Mouse (Mus musculus) left cerebral cortex, postnatal 14 days (tissue): ENCODE results near the gene Aspdh. TPM values are rescaled to one million over a fixed set of nuclear protein-coding genes. Genes with fewer than 3 reads are reported as not detected.

Experiments
- DNase-seq, 2 experiments: peaks; one replicate each; pipeline ENCODE4 v3.0.0; 2021 to 2022; ENCODE audit warnings: low spot score in 2 of 2, mixed read lengths in 1 of 2
- intact Hi-C: fragments of 180-260 bp; cut with DNase I; formaldehyde crosslinking; loops from one replicate; pipeline ENCODE4 v1.15.1; 2025
- microRNA-seq, 2 experiments: library from miRNA; unstranded; fragments of <30 nt; microRNA quantifications; one replicate each; pipeline ENCODE4 v1.2.0; 2022
- total RNA-seq, 2 experiments: library from RNA; stranded (reverse); gene quantifications; 2 replicates each; pipeline ENCODE4 v1.2.3; 2021

Aspdh gene
- total RNA-seq, 2 experiments from 2014 or later, result 11.2 to 13.4 TPM

- DNase-seq, result no peak
- intact Hi-C loops, result no loop called here
These were observed 27.1 kb downstream of the Aspdh start for GRCm38 (mm10) chr7:44492166-44492826.

GRCm38 (mm10) chr7:44494681-44495080 is 29.5 kb downstream of the Aspdh start:
- no peak for DNase-seq
- intact Hi-C loops, result loop anchor here (2.0 kb wide), 1 partner anchor 20 kb away; no protein-coding TSS in a partner anchor

GRCm38 (mm10) chr7:44495086-44495485 is 29.9 kb downstream of the Aspdh start:
- DNase-seq, result no peak
- intact Hi-C loops, result loop anchor here (2.0 kb wide), 1 partner anchor 20 kb away; no protein-coding TSS in a partner anchor

GRCm38 (mm10) chr7:44495992-44496770 is 31.0 kb downstream of the Aspdh start, which contains the start of the genes Emc10 and Fam71e1:
Gene Emc10 (minus strand): TSS chr7:44496529.
Gene Fam71e1 (plus strand): TSS chr7:44496581.
- intact Hi-C loops, result loop anchor here (2.0 kb wide), 1 partner anchor 21 kb away; no protein-coding TSS in a partner anchor
- peak; percentile 99 for DNase-seq

GRCm38 (mm10) chr7:44496771-44497109 is 31.5 kb downstream of the Aspdh start:
- DNase-seq, result no peak
- intact Hi-C loops, result no loop called here

- DNase-seq, result no peak
- intact Hi-C loops, result no loop called here
These were observed 32.3 kb downstream of the Aspdh start for GRCm38 (mm10) chr7:44497361-44498055.

- intact Hi-C loops, result no loop called here
- DNase-seq, result no peak
These were observed 33.7 kb downstream of the Aspdh start for GRCm38 (mm10) chr7:44498922-44499321.

- no peak for DNase-seq
- intact Hi-C loops, result loop anchor here (2.0 to 5.0 kb wide), 3 partner anchors 49 to 152 kb away; partner anchors contain the start of gene Pold1
These were observed 34.9 kb downstream of the Aspdh start for GRCm38 (mm10) chr7:44500046-44500445.

GRCm38 (mm10) chr7:44501563-44502115 is 36.4 kb downstream of the Aspdh start:
- intact Hi-C loops, result loop anchor here (2.0 to 5.0 kb wide), 3 partner anchors 47 to 151 kb away; partner anchors contain the start of gene Pold1

GRCm38 (mm10) chr7:44507491-44507890 is 42.3 kb downstream of the Aspdh start:
- intact Hi-C loops, result no loop called here
- DNase-seq, result no peak

More at GRCm38 (mm10) chr7:44501563-44502115, 36.4 kb downstream of the Aspdh start:
- peak; percentile 81 to 85 for DNase-seq

Small RNA genes within 50 kb of the gene (microRNA-seq; reads per million reads assigned to microRNA genes)
- gene Mir7052, result 2.4 reads per million in 2 experiments

Other genes starting within 250 kb of the Aspdh start
- gene Klk1b5, start 249.4 kb upstream of the Aspdh start, total RNA-seq, result not detected
- not detected for gene Klk1, start 240.0 kb upstream of the Aspdh start, total RNA-seq
- not detected for gene Gm36864, start 229.2 kb upstream of the Aspdh start, total RNA-seq
- 1 to 10 TPM; 1.5 to 2.0 TPM for gene 1700028J19Rik, start 218.7 kb upstream of the Aspdh start, total RNA-seq
- gene 2410002F23Rik, start 218.7 kb upstream of the Aspdh start, total RNA-seq, result 10 to 100 TPM; 88.7 to 94.1 TPM
- not detected for gene Acp4, start 208.0 kb upstream of the Aspdh start, total RNA-seq
- gene Gm15517, start 203.9 kb upstream of the Aspdh start, total RNA-seq, result not detected
- gene Clec11a, start 158.5 kb upstream of the Aspdh start, total RNA-seq, result 1 to 10 TPM; 2.6 to 3.6 TPM
- 100 to 1,000 TPM; 512 to 537 TPM for gene Shank1, start 155.1 kb upstream of the Aspdh start, total RNA-seq
- gene Syt3, start 81.3 kb upstream of the Aspdh start, total RNA-seq, result 10 to 100 TPM; 77.1 to 81.9 TPM
- gene 1700008O03Rik, start 79.6 kb upstream of the Aspdh start, total RNA-seq, result 1 to 10 TPM; 2.3 TPM
- gene Lrrc4b, start 36.4 kb upstream of the Aspdh start, total RNA-seq, result 100 to 1,000 TPM; 269 to 330 TPM
- 10 to 100 TPM; 60.6 to 63.2 TPM for gene Josd2, start 2.6 kb downstream of the Aspdh start, total RNA-seq
- gene Emc10, start 31.1 kb downstream of the Aspdh start, total RNA-seq, result 100 to 1,000 TPM; 145 to 164 TPM
- gene Fam71e1, start 31.2 kb downstream of the Aspdh start, total RNA-seq, result 10 to 100 TPM; 26.5 to 32.5 TPM
- under 1 TPM in 1 of 2 experiments, not detected in 1; 0.30 TPM for gene Mybpc2, start 59.3 kb downstream of the Aspdh start, total RNA-seq
- under 1 TPM in 1 of 2 experiments, not detected in 1; 0.15 TPM for gene Spib, start 66.7 kb downstream of the Aspdh start, total RNA-seq
- gene Pold1, start 83.5 kb downstream of the Aspdh start, total RNA-seq, result 1 to 10 TPM; 4.2 to 7.0 TPM
- 10 to 100 TPM; 51.0 to 60.7 TPM for gene Nr1h2, start 88.6 kb downstream of the Aspdh start, total RNA-seq
- gene Napsa, start 107.0 kb downstream of the Aspdh start, total RNA-seq, result not detected
- 10 to 100 TPM; 74.2 to 75.5 TPM for gene Kcnc3, start 125.3 kb downstream of the Aspdh start, total RNA-seq
- gene Myh14, start 205.5 kb downstream of the Aspdh start, total RNA-seq, result 10 to 100 TPM in 1 of 2 experiments, 1 to 10 TPM in 1; 8.8 to 14.5 TPM
- gene Izumo2, start 243.4 kb downstream of the Aspdh start, total RNA-seq, result not detected